Mouse (Mus musculus) heart, embryonic 14.5 days (tissue): ENCODE results near the gene Rab4a. TPM values are rescaled to one million over a fixed set of nuclear protein-coding genes. Genes with fewer than 3 reads are reported as not detected.

Experiments
- ATAC-seq: fragments of 200-750 bp; cut with Nextera tagmentation; 2 replicates; pipeline ENCODE4 v1.8.0; 2017; ENCODE audit warnings: low read depth, moderate TSS enrichment; ENCODE audit not compliant: insufficient number of reproducible peaks, insufficient read depth, low FRiP score
- H3K27ac ChIP-seq, 2 experiments: fragments of 200-500 bp in 1 of 2; fragments of 300-500 bp in 1 of 2; sonication (generic) in 1 of 2; replicated peaks in 1 of 2; 2 replicates each; pipeline ENCODE4 v1.5.1; 2012 to 2014; ENCODE audit warnings: low read depth in 2 of 2, low read length in 2 of 2, control low read depth in 1 of 2, mild to moderate bottlenecking in 1 of 2, mixed read lengths in 1 of 2; ENCODE audit not compliant: control insufficient read depth in 1 of 2, insufficient read depth in 1 of 2
- H3K27me3 ChIP-seq: fragments of 300-500 bp; sonication (generic); 2 replicates; pipeline ENCODE4 v1.6.1; 2014; ENCODE audit warnings: mild to moderate bottlenecking, low read length, control low read depth; ENCODE audit not compliant: control insufficient read depth, insufficient read depth
- H3K36me3 ChIP-seq: fragments of 300-500 bp; sonication (generic); 2 replicates; pipeline ENCODE4 v1.6.1; 2014; ENCODE audit warnings: mild to moderate bottlenecking, control low read depth, low read length, mixed read lengths; ENCODE audit not compliant: control insufficient read depth, insufficient read depth
- H3K4me1 ChIP-seq, 2 experiments: fragments of 200-500 bp in 1 of 2; fragments of 300-500 bp in 1 of 2; sonication (generic) in 1 of 2; 2 replicates each; pipeline ENCODE4 v1.6.1; 2012 to 2014; ENCODE audit warnings: low read length in 2 of 2, control low read depth in 1 of 2, mixed read lengths in 1 of 2; ENCODE audit not compliant: control insufficient read depth in 2 of 2, insufficient read depth in 2 of 2
- H3K4me2 ChIP-seq: fragments of 300-500 bp; sonication (generic); 2 replicates; pipeline ENCODE4 v1.6.1; 2014; ENCODE audit warnings: mild to moderate bottlenecking, low read length
- H3K4me3 ChIP-seq, 2 experiments: fragments of 200-500 bp in 1 of 2; fragments of 300-500 bp in 1 of 2; sonication (generic) in 1 of 2; 2 replicates each; pipeline ENCODE4 v1.5.1; 2012 to 2014; ENCODE audit warnings: low read length in 2 of 2, mild to moderate bottlenecking in 2 of 2, control low read depth in 1 of 2, low read depth in 1 of 2, moderate library complexity in 1 of 2; ENCODE audit not compliant: control insufficient read depth in 1 of 2, insufficient read depth in 1 of 2
- H3K9ac ChIP-seq: fragments of 300-500 bp; sonication (generic); 2 replicates; pipeline ENCODE4 v1.6.1; 2014; ENCODE audit warnings: mild to moderate bottlenecking, low read length
- H3K9me3 ChIP-seq: fragments of 300-500 bp; sonication (generic); 2 replicates; pipeline ENCODE4 v1.6.1; 2016; ENCODE audit warnings: low read length, control low read depth; ENCODE audit not compliant: control insufficient read depth
- WGBS: fragments of 180-500 bp; shearing (Covaris S2); extraction: QIAGEN DNeasy Blood & Tissue Kit; methylation state at CpG from one replicate; pipeline ENCODE4 v1.1.7; 2014; 5-methylcytosine and 5-hydroxymethylcytosine counted together
- polyA plus RNA-seq: library from polyadenylated mRNA; unstranded; fragments of >200 nt; fragmentation: Nextera tagmentation; extraction: Ambion mirVana; gene quantifications from 2 replicates; pipeline ENCODE4 v1.2.1, GENCODE M21; 2014

Gene Rab4a
- polyA plus RNA-seq, 1 experiment from 2014 or later = 34.7 TPM

DNA sequence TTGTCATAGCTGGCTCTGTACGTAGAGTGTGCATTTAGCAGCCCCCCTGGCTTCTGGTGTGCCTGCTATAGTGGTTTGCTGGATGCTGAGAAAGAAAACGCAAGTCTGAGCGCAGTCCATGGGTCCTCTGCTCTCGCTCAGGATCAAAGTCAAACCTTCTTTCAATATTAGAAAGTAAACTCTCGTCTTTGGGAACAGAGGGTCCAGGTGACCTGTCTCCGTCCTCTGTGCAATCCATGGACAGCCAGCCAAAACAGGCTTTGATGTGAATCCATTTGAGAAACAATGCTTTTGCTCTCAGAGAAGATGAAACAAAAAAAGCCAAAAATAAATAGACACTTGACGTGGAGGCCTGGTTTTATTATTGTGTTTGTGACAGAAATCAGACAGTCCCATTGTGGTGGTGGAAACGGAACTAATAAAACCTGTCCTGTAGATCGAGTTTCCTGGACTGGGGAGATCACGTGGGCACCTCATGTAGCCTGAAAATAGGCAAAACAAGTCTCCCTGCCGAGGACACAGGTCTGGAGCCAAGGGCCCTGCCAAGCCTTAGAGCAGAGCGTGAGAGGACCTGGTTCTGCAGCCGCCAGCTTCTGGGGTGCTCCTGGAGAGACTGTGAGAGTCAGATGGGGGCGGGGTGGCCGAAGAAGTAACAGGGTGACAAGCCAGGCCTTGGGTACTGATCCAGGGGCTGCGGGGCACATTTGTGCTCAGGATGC lies 7.5 kb downstream of the Rab4a start:
- Histone ChIP-seq H3K27me3 (no peaks in the 10 kb centered on the region), H3K36me3 (no peaks in the 10 kb centered on the region; the same call in 1 of the 2 replicates), H3K9me3 (no peaks in the 10 kb centered on the region), H3K4me2 (no peak overlapping the region), H3K27ac (no peak overlapping the region), H3K9ac (no peak overlapping the region), H3K4me1 (peaks cover 5 to 6% of the 10 kb centered on the region in 2 experiments; a peak in 2 of 4 replicates), H3K4me3 (no peak overlapping the region)
- no peak for ATAC-seq
- WGBS = 76% methylated on average over 16 of the region's 16 CpGs

DNA sequence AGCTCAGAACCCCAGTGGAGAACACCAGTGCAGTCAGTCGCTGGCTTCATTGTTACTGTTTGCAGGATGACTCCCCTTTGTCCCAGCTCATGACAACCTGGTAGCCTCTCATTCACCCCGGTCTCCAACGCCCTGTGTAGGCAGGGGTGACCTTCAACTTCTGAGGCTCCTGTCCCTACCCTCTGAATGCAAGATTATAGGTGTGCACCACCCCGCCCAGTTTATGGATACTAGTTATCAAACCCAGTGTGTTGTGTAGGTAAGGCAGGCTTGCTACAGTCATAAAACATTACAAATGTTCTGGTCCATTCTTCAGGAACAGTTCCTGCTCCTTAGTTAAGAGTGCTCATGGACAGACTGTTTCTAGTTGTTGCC lies 8.1 kb downstream of the Rab4a start:
- Histone ChIP-seq H3K9me3 (no peaks in the 10 kb centered on the region), H3K27ac (no peak overlapping the region)
- ATAC-seq = no peak

DNA sequence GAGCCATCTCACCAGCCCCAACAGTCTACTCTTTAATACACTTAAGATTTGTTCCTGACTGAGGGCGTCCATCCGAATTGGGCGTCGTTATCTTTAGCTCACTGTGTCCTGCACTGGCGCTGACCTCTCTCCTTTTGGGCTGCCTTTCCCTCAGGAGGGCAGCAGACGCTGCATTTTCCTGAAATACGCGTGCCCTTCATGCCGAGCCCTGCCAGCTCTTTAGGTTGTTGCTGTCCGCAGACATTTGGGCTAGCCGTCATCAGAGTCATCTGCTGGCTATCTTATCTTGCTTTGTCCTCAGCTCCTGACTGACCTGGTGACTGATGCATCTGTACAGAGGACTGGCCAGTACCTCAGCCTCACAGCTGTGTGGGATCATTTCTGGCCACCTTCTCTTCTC lies 9.5 kb downstream of the Rab4a start:
- Histone ChIP-seq H3K27me3 (no peaks in the 10 kb centered on the region), H3K4me1 (peaks cover 5 to 6% of the 10 kb centered on the region in 2 experiments; a peak in 2 of 4 replicates), H3K36me3 (no peaks in the 10 kb centered on the region; the same call in 1 of the 2 replicates), H3K9ac (no peak overlapping the region), H3K9me3 (no peaks in the 10 kb centered on the region), H3K4me2 (no peak overlapping the region), H3K27ac (no peak overlapping the region), H3K4me3 (no peak overlapping the region)
- 26% methylated on average over 11 of the region's 11 CpGs for WGBS
- no peak for ATAC-seq

More for the DNA sequence above, 8.1 kb downstream of the Rab4a start:
- WGBS = 80% methylated on average over 4 of the region's 4 CpGs
- Histone ChIP-seq H3K4me3 (no peak overlapping the region), H3K9ac (no peak overlapping the region), H3K4me1 (peaks cover 5 to 6% of the 10 kb centered on the region in 2 experiments; a peak in 2 of 4 replicates), H3K27me3 (no peaks in the 10 kb centered on the region), H3K4me2 (no peak overlapping the region), H3K36me3 (no peaks in the 10 kb centered on the region; the same call in 1 of the 2 replicates)

DNA sequence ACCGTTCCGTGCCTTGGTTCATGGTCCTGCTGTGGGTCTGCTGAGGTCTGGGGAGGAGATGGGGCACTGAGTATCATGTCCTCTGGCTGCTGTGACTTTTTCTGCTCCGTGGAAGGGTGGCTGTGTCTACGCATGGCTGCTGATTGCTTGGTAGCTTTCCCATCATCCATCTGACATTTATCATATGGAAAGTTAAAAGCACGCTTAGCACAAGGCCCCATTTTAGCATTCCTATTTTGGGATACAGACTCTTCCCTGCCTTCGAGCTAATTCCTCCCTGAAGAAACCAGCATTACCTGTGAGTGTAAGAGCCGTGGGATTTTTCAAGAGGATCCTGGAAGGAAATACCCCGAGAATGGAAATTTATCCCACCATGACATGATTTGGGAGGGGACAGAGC lies 11.2 kb downstream of the Rab4a start:
- no peak overlapping the region for H3K27ac ChIP-seq
- H3K9me3 ChIP-seq = no peaks in the 10 kb centered on the region
- H3K4me2 ChIP-seq = no peak overlapping the region
- H3K4me1 ChIP-seq = peaks cover 5 to 6% of the 10 kb centered on the region in 2 experiments; a peak in 2 of 4 replicates
- H3K27me3 ChIP-seq = no peaks in the 10 kb centered on the region
- no peak for ATAC-seq
- peaks cover 3% of the 10 kb centered on the region; the same call in 1 of the 2 replicates for H3K36me3 ChIP-seq
- no peak overlapping the region for H3K9ac ChIP-seq
- WGBS = 63% methylated on average over 8 of the region's 8 CpGs
- H3K4me3 ChIP-seq = no peak overlapping the region

DNA sequence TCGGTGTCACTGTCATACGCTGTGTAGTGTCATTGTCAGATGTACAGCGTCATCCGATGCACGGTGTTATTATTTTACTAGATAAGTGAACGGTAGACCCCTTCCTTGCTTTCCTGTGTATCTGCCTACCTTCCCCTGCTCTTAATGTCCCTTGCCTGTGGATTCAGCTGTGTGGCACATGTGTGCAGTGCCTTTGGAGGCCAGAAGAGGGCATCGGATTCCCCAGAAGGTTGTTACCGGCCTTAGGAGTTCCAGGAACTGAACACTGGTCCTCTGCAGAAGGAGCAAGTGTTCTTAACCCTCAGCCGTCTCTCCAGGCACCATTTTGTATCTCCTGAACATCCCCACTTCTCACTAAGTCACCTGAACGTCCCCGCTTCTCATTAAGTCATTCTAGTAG lies 12.0 kb downstream of the Rab4a start:
- Histone ChIP-seq H3K27me3 (no peaks in the 10 kb centered on the region), H3K4me3 (no peak overlapping the region), H3K27ac (no peak overlapping the region), H3K4me1 (peaks cover 5 to 6% of the 10 kb centered on the region in 2 experiments; a peak in 2 of 4 replicates), H3K9ac (no peak overlapping the region), H3K9me3 (no peaks in the 10 kb centered on the region), H3K36me3 (peaks cover 3% of the 10 kb centered on the region; the same call in 1 of the 2 replicates), H3K4me2 (no peak overlapping the region)
- 87% methylated on average over 11 of the region's 11 CpGs for WGBS
- no peak for ATAC-seq

DNA sequence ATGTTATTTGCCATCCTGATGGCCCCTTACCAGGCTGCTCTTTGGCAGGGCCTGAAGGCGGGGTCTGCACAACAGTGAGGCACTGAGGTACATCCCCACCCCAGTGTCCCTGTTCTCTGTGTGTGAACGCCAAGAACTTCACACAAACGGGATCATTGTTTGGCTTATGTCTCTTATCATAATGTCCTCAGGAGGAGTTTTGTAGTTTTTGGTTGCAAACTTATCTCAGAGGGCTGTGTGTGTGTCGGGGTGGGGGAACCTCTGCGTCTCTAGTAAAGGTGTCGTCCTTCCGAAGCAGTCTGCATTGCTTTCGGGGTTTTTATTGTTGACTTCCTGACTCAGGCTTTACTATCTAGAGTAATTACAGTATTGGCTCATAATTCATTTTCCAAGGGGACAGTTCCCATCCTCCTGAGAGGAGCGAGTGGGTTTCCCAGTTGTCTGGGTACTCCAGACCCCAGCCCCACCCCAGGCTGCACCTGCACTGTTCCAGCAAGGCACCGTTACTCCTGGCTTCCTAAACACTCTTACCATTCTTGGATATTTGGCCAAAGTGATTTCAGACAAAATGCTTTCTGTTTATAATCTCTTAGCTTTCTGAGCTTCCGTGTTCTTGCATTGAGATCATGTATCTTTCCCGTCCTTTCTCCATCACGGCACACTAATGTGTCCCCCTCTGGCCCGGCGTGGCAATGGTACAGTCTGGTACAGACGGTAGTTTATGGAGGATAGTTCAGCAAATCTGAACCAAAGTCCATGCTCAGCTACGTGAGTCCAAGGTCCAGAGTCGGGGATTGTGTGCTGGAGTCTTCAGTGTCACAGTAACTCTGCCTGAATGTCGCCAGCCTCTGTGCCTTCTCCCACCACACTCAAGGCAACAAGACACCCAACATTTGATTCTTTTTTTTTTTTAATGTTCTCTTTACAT lies 14.2 kb downstream of the Rab4a start:
- Histone ChIP-seq H3K4me2 (no peak overlapping the region), H3K9ac (no peak overlapping the region), H3K27ac (no peak overlapping the region), H3K9me3 (peaks cover 4% of the 10 kb centered on the region; the same call in 1 of the 2 replicates), H3K27me3 (no peaks in the 10 kb centered on the region), H3K4me3 (no peak overlapping the region), H3K4me1 (peaks cover 5 to 6% of the 10 kb centered on the region in 2 experiments; a peak in 2 of 4 replicates), H3K36me3 (peaks cover 17% of the 10 kb centered on the region; the same call in 1 of the 2 replicates)
- no peak for ATAC-seq
- 86% methylated on average over 19 of the region's 19 CpGs for WGBS

DNA sequence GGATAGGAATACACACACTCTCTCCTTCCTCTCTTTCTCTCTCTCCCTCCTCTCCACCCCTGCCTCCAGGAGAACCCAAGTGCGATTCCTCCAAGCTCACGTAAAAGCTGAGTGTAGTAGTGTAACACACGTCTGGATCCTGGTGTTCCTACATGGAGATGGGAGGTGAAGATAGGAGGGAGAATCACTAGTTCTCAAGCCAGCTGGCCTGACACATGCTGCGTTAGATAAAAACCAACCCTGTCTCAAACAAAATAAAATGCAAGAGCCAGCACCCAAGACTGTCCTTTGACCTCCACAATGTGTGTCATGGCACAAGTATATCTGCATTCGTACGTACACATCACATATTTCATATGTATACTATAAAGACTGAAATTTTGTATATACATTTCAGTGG lies 15.0 kb downstream of the Rab4a start:
- WGBS = 91% methylated on average over 6 of the region's 6 CpGs
- H3K36me3 ChIP-seq = peaks cover 20% of the 10 kb centered on the region; the same call in 1 of the 2 replicates

More for the DNA sequence above, 15.0 kb downstream of the Rab4a start:
- Histone ChIP-seq H3K4me2 (no peak overlapping the region), H3K4me3 (no peak overlapping the region), H3K9me3 (peaks cover 4% of the 10 kb centered on the region; the same call in 1 of the 2 replicates), H3K27me3 (no peaks in the 10 kb centered on the region), H3K4me1 (peaks cover 1 to 3% of the 10 kb centered on the region in 2 experiments; a peak in 2 of 4 replicates), H3K9ac (no peak overlapping the region), H3K27ac (no peak overlapping the region)
- ATAC-seq = no peak
